Mouse (Mus musculus): ENCODE results near the gene Nup54. TPM values are rescaled to one million over a fixed set of nuclear protein-coding genes. Genes with fewer than 3 reads are reported as not detected.

The Nup54 gene
- polyA plus RNA-seq, 1 experiment from 2014 or later = 43.5 TPM

DNA sequence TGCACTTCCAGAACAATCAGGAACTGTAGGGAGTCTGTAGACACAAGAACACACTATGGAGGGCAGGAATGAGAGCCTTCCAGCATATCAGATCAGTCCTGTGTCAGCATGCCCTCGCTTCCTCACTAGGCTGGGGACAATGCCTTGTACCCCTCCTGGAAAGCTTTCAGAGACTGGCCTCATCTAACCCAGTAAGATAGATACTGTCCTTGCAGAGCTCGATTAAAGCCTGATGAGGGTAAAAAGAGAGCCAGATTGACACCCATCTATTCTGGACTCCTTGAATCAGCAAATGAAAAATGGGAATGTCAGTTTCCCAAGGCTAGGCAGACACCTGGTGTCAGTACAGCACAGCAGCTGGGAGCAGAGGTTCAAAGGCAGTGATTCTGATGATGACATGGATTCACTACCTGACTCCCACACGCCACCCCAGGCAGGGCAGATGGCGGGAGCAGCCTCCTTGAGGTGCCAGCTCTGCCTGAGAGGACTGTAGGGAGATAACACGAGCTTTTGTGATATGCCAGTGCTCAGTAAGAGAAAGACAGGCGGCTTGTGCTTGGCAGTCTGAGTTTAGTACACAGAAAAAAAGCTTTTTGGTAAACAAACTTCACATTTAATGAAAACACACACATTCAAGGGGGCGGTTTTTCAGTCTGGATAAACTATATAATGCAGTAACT lies 23.4 kb downstream of the Nup54 start:
- H3K27me3 ChIP-seq (replicated peaks) = no peaks in the 10 kb centered on the region
- H3K27ac ChIP-seq = no peak overlapping the region
- 0 out of 2 replicates have a peak, but pooled peaks cover 6% of the 10 kb centered on the region for H3K36me3 ChIP-seq
- H3K4me3 ChIP-seq (replicated peaks) = no peak overlapping the region
- H3K9ac ChIP-seq = no peak overlapping the region
- no peaks in the 10 kb centered on the region for H3K4me1 ChIP-seq
- WGBS = 66% methylated on average over 7 of the region's 7 CpGs
- no peak for ATAC-seq (ENCODE audit: insufficient read depth, low FRiP score, low read depth)
- H3K9me3 ChIP-seq = no peaks in the 10 kb centered on the region
- H3K4me2 ChIP-seq = no peak overlapping the region

DNA sequence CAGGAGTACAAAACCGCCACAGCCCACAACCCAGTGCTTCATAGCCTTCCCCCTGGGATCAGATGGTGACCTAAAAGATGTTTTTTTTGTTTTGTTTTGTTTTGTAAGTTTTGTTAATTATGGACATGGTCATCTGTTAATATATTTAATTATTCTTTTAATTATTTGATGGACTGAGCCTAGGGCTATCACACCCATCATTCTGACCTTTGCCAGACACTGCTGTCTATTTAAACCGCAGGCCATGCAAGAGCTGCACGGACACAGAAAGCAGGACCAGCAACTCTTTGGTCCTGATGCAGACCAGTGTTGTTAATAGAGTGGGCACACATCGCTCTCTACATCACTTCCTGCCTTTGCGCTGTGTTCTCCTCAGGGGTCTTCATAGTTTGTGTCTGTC lies 24.5 kb downstream of the Nup54 start:
- no peak overlapping the region for H3K9ac ChIP-seq
- 0 out of 2 replicates have a peak, but pooled peaks cover 3% of the 10 kb centered on the region for H3K36me3 ChIP-seq
- H3K27me3 ChIP-seq (replicated peaks) = no peaks in the 10 kb centered on the region
- H3K9me3 ChIP-seq = no peaks in the 10 kb centered on the region
- no peak overlapping the region for H3K27ac ChIP-seq
- no peak overlapping the region for H3K4me2 ChIP-seq
- H3K4me3 ChIP-seq (replicated peaks) = no peak overlapping the region
- WGBS = 89% methylated on average over 5 of the region's 5 CpGs
- ATAC-seq (ENCODE audit: insufficient read depth, low FRiP score, low read depth) = no peak
- no peaks in the 10 kb centered on the region for H3K4me1 ChIP-seq

- no peak for ATAC-seq (ENCODE audit: insufficient read depth, low FRiP score, low read depth)
- Histone ChIP-seq H3K27ac (no peak overlapping the region), H3K4me2 (no peak overlapping the region), H3K27me3 (replicated peaks) (no peaks in the 10 kb centered on the region), H3K36me3 (0 out of 2 replicates have a peak, but pooled peaks cover 3% of the 10 kb centered on the region), H3K9ac (no peak overlapping the region), H3K4me1 (no peaks in the 10 kb centered on the region), H3K4me3 (replicated peaks) (no peak overlapping the region), H3K9me3 (no peaks in the 10 kb centered on the region)
- WGBS = 77% methylated on average over 9 of the region's 9 CpGs
Observed at GRCm38 (mm10) chr5:92409361-92410155, 25.5 kb downstream of the Nup54 start.

- no peaks in the 10 kb centered on the region for H3K4me1 ChIP-seq
- H3K36me3 ChIP-seq = no peaks in the 10 kb centered on the region
- 48% methylated on average over 2 of the region's 2 CpGs for WGBS
- no peak overlapping the region for H3K9ac ChIP-seq
- H3K9me3 ChIP-seq = no peaks in the 10 kb centered on the region
- no peaks in the 10 kb centered on the region for H3K27me3 ChIP-seq (replicated peaks)
- no peak for ATAC-seq (ENCODE audit: insufficient read depth, low FRiP score, low read depth)
- no peak overlapping the region for H3K4me2 ChIP-seq
- no peak overlapping the region for H3K27ac ChIP-seq
- no peak overlapping the region for H3K4me3 ChIP-seq (replicated peaks)
Observed at GRCm38 (mm10) chr5:92404400-92404678, 30.7 kb downstream of the Nup54 start.

DNA sequence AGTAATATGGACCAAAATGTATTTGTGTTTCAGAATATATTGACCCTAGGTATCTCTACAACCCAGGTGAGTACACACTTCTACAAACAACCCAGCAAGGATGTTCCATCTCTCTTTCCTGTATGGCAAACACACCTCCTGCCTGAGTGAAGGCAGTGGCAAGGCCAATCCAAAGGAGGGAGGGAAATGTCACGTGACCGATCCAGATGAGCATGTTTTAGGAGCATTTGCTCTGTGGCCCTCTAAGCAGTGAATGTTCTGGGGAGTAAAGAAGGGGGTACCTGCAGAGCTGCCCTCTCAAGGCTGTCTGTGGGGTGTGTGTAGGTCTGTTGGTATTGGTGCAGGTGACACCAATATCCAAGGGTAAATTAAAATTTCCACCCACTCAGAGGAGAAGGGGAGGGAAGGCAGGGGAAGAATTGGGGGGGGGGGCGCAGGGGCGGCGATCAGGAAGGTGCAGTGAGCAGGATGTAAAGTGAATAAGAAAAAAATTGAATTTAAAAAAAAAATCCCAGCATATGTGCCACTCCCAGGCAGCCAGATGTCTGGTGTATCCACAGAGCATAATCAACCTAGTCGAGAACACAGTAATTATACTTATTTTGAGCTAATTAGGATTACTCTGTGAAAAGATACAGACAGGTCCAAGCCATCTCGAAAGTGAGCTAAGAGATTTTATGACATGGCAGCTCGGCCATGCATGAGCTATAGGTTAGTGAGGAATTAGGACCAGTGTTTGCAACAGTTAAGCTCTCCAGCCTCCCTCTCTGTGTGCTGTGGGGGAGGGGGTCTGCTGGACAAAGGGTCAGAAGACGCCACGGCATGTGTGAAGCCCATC lies 31.2 kb downstream of the Nup54 start:
- no peak overlapping the region for H3K4me2 ChIP-seq
- WGBS = 64% methylated on average over 10 of the region's 10 CpGs
- H3K9me3 ChIP-seq = no peaks in the 10 kb centered on the region
- no peaks in the 10 kb centered on the region for H3K4me1 ChIP-seq
- no peaks in the 10 kb centered on the region for H3K36me3 ChIP-seq
- H3K27me3 ChIP-seq (replicated peaks) = no peaks in the 10 kb centered on the region
- H3K4me3 ChIP-seq (replicated peaks) = no peak overlapping the region
- no peak for ATAC-seq (ENCODE audit: insufficient read depth, low FRiP score, low read depth)
- no peak overlapping the region for H3K27ac ChIP-seq
- H3K9ac ChIP-seq = no peak overlapping the region

- ATAC-seq (ENCODE audit: insufficient read depth, low FRiP score, low read depth) = no peak
- no peak overlapping the region for H3K27ac ChIP-seq
- H3K9ac ChIP-seq = no peak overlapping the region
- no peaks in the 10 kb centered on the region for H3K27me3 ChIP-seq (replicated peaks)
- H3K4me3 ChIP-seq (replicated peaks) = no peak overlapping the region
- no peaks in the 10 kb centered on the region for H3K4me1 ChIP-seq
- H3K4me2 ChIP-seq = no peak overlapping the region
- no peaks in the 10 kb centered on the region for H3K36me3 ChIP-seq
- WGBS = 73% methylated on average over 9 of the region's 9 CpGs
- H3K9me3 ChIP-seq = no peaks in the 10 kb centered on the region
Observed at GRCm38 (mm10) chr5:92402816-92403215, 32.2 kb downstream of the Nup54 start.

DNA sequence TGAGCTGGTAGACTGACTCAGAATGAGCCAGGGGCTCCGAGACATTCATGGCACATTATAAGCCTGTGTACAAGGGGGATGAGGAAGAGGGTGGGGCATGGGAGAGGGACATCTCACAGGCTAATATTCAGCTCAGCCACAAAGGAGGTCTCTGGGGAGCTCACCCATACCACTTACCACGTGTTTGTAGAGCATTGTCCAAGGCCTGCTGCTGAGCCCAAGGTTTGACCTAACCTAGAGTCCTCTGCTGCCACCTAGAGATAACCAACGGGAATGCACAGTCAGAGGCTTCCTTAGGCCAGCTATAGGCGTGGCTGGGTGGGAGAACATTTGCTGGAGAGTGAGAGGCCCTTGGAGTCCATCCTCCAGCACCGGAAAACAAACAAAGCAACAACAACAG lies 36.9 kb downstream of the Nup54 start:
- 0 out of 2 replicates have a peak, but pooled peaks cover 5% of the 10 kb centered on the region for H3K27me3 ChIP-seq (replicated peaks)
- H3K4me2 ChIP-seq = no peak overlapping the region
- 22% methylated on average over 5 of the region's 5 CpGs for WGBS
- H3K9me3 ChIP-seq = no peaks in the 10 kb centered on the region
- H3K4me3 ChIP-seq (replicated peaks) = no peak overlapping the region
- H3K9ac ChIP-seq = no peak overlapping the region
- H3K27ac ChIP-seq = no peak overlapping the region
- H3K4me1 ChIP-seq = no peaks in the 10 kb centered on the region
- ATAC-seq (ENCODE audit: insufficient read depth, low FRiP score, low read depth) = peak; percentile 70; the same call in 1 of the 2 replicates
- H3K36me3 ChIP-seq = no peaks in the 10 kb centered on the region

GRCm38 (mm10) chr5:92396476-92396875 lies 38.5 kb downstream of the Nup54 start:
- H3K9ac ChIP-seq = no peak overlapping the region
- H3K27ac ChIP-seq = no peak overlapping the region
- H3K9me3 ChIP-seq = no peaks in the 10 kb centered on the region
- 81% methylated on average over 6 of the region's 6 CpGs for WGBS
- peaks cover 11% of the 10 kb centered on the region; the same call in 1 of the 2 replicates for H3K27me3 ChIP-seq (replicated peaks)
- H3K4me2 ChIP-seq = no peak overlapping the region
- H3K36me3 ChIP-seq = no peaks in the 10 kb centered on the region
- H3K4me1 ChIP-seq = no peaks in the 10 kb centered on the region
- no peak overlapping the region for H3K4me3 ChIP-seq (replicated peaks)
- peak; percentile 60; the same call in 1 of the 2 replicates for ATAC-seq (ENCODE audit: insufficient read depth, low FRiP score, low read depth)

- ATAC-seq (ENCODE audit: insufficient read depth, low FRiP score, low read depth) = no peak
- Histone ChIP-seq H3K27me3 (replicated peaks) (peaks cover 18% of the 10 kb centered on the region; the same call in 1 of the 2 replicates), H3K9ac (no peak overlapping the region), H3K9me3 (no peaks in the 10 kb centered on the region), H3K27ac (no peak overlapping the region), H3K4me2 (no peak overlapping the region), H3K4me1 (no peaks in the 10 kb centered on the region), H3K36me3 (no peaks in the 10 kb centered on the region), H3K4me3 (replicated peaks) (no peak overlapping the region)
- WGBS = 81% methylated on average over 3 of the region's 3 CpGs
Observed at GRCm38 (mm10) chr5:92395764-92396163, 39.3 kb downstream of the Nup54 start.

DNA sequence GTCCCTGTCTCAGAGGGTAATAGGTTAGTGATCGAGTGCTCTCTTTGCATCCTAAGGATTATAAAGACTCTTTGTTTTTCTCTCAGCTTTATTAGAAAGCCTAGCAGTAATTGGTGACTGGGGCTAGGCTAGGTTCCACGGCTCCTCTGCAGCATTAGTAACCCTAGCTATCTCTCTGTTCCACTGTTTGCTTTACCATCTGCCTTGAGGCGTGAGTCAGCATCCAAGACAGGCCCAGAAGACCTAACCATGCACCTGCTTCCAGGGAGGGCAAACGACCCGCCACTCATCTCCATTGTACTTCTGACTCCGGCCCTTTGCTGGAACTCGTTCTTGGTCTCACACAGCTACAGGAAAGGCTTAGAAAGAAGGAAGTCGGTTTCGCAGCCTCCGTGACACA lies 41.2 kb downstream of the Nup54 start:
- Histone ChIP-seq H3K9me3 (no peaks in the 10 kb centered on the region), H3K4me2 (no peak overlapping the region), H3K36me3 (no peaks in the 10 kb centered on the region), H3K4me3 (replicated peaks) (no peak overlapping the region), H3K4me1 (no peaks in the 10 kb centered on the region), H3K27ac (no peak overlapping the region), H3K27me3 (replicated peaks) (peaks cover 22% of the 10 kb centered on the region; the same call in 1 of the 2 replicates), H3K9ac (no peak overlapping the region)
- ATAC-seq (ENCODE audit: insufficient read depth, low FRiP score, low read depth) = no peak
- WGBS = 62% methylated on average over 10 of the region's 10 CpGs

DNA sequence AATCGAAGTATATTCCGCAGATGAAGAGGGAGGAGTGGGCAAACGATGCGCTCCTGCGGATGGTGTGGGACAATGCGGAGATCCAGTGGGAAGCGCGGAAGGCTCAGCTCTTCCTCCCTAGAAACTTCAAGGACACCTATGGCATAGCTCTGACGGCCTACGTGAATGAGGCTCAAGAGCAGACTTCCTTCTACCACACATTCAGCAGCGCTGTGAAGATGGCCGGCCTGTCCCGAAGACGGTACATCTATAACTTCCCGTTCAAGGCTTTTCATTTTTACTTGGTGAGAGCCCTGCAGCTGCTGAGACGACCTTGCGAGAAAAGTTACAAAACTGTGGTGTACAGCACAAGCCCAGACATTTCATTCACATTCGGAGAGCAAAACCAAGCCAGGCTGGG lies 42.5 kb downstream of the Nup54 start:
- Histone ChIP-seq H3K9me3 (no peaks in the 10 kb centered on the region), H3K9ac (no peak overlapping the region), H3K4me2 (peak overlapping the region; percentile 43), H3K27me3 (replicated peaks) (peaks cover 22% of the 10 kb centered on the region; the same call in 1 of the 2 replicates), H3K4me1 (no peaks in the 10 kb centered on the region), H3K4me3 (replicated peaks) (peak overlapping the region; percentile 15; the same call in 1 of the 2 replicates), H3K27ac (no peak overlapping the region), H3K36me3 (no peaks in the 10 kb centered on the region)
- no peak for ATAC-seq (ENCODE audit: insufficient read depth, low FRiP score, low read depth)
- 43% methylated on average over 18 of the region's 18 CpGs for whole genome bisulfite sequencing
